Mouse (Mus musculus) liver, embryonic 14.5 days (tissue): ENCODE measurements around the gene Palld.

Source experiments
- CTCF ChIP-seq: IDR thresholded peaks from 2 replicates; pipeline ENCODE4 v1.5.1; 2016; ENCODE audit warnings: antibody characterized with exemption, low read depth, control low read depth
- EP300 ChIP-seq: IDR thresholded peaks from 2 replicates; pipeline ENCODE4 v1.6.1; 2016; ENCODE audit warnings: antibody characterized with exemption, low read depth

- no peak for TF ChIP-seq CTCF
- no peak for TF ChIP-seq EP300
Measured at GRCm38 (mm10) chr8:61865365-61865764, 37.1 kb downstream of the Palld start.
